Mouse (Mus musculus) testis, adult 2 months (tissue): ENCODE data around the gene Rac3.

Source experiments
- CTCF ChIP-seq: fragments of 200-500 bp; IDR thresholded peaks from 2 replicates; pipeline ENCODE4 v1.5.1; 2012; ENCODE audit warnings: low read depth, mild to moderate bottlenecking, inconsistent platforms, low read length, moderate library complexity; ENCODE audit not compliant: control insufficient read depth, insufficient read depth, insufficient replicate concordance
- POLR2A ChIP-seq: fragments of 200-500 bp; IDR thresholded peaks from 2 replicates; pipeline ENCODE4 v1.6.1; 2012; ENCODE audit warnings: low read depth, mild to moderate bottlenecking, inconsistent platforms, low read length, moderate library complexity; ENCODE audit not compliant: control insufficient read depth

DNA sequence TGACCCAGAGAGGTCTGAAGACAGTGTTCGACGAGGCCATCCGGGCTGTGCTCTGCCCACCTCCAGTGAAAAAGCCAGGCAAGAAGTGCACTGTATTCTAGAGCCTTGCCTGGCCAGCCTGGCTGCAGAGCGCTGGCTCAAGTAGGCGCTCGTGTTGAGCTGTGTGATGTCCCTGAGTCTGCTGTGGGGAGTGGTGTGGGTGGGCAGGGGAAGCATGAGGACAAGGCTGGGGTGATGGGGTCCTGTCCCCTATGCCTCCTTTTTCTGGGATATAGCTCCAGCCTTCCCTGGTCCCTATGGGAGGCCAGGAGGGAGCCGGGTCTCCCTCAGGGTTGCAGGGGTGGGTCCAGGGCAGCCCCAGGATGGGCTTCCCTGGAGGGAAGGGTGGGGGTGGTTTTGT is 2.2 kb downstream of the Rac3 start:
- TF ChIP-seq POLR2A (no peak), CTCF (no peak)
